Mouse (Mus musculus): ENCODE measurements around the gene Cys1.
"Not testable (repeated sequence)": the region's sequence is repeated elsewhere in the genome, so short reads cannot be mapped to it uniquely, and the experiment has no call there.

The Cys1 gene

GRCm38 (mm10) chr12:24645901-24646300 is 35.7 kb downstream of the Cys1 start:
- DNase-seq (ENCODE audit: low read depth), result peak; percentile 31

- peak; percentile 76 for DNase-seq (ENCODE audit: low read depth)
Measured at GRCm38 (mm10) chr12:24644125-24644571, 37.5 kb downstream of the Cys1 start.

GRCm38 (mm10) chr12:24642370-24642802 is 39.2 kb downstream of the Cys1 start:
- no peak for DNase-seq (ENCODE audit: low read depth)

DNA sequence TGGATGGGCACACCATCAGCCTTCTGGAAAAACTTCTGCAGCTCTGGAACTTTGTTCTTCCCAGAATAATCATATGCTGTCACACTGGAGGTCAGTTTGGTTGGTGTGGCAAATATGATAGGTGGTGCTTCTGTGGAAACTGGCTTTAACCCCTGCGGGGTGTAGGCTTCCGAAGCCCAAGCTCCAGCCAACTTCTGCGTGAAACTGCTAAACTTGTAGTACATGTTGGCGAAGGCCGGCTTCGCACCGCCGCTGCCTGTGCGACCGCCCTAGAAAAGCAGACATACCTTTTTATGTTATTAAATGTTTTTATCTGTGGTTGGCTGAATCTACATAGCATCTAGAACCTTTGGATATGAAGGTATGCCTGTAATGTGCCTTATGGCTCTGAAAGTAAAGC is 42.8 kb downstream of the Cys1 start:
- DNase-seq (ENCODE audit: low read depth), result not testable (repeated sequence)

DNA sequence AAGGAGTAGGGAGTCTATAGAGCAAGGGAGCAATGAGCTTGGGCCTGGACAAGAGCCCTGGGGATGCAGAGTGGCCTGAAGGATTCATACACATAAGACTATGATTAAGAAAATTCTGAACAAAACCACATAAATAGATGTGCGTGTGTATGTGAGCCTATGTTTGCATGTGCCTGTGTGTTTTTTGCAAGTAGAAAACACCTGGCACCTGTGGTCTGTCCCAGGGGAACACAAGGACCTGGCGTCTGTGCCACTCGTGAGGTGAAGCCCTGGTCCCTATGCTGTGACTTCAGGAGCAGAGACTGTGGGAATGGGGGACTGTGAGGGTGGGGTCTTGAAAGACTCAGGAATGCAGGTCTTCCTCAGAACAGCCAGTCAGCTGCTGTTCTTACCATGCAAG is 47.0 kb downstream of the Cys1 start:
- DNase-seq (ENCODE audit: low read depth), result no peak

DNA sequence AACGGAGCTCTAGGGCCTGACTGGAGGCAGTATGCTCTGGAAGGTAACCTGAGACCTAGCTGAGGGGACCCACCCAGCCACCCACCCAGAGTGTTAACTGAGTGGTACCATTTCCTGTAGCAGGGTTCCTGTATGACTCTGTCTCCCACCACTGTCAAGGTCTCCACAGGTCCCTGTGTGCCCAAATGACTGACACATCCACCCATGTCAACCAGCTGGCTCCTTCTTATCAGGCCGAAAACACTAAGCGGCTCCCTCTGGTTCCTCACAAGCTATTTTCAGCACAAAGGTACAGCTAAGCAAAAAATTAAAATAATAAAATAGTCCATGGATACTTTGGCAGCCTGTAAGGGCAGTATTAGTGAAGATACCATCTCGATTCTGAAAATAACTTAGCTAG is 47.4 kb downstream of the Cys1 start:
- no peak for DNase-seq (ENCODE audit: low read depth)

GRCm38 (mm10) chr12:24633753-24634191 is 47.8 kb downstream of the Cys1 start:
- no peak for DNase-seq (ENCODE audit: low read depth)

DNA sequence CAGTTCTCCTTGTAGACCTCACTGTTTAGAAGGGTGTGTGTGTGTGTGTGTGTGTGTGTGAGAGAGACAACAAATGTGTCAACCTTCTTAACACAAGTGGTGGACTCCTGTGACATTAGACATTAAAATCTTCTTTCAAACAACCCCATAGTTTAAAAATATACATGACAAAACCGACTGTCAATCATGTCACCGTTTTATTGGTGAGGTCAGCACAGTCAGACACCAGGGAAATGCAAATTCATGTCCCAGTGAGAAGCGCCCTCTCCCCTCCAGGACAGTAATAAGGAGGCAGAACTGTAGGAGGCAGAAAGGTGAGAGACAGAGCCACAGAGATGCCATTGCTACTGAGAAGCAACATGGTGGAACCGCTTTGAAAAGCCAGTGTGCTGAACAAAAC is 49.2 kb downstream of the Cys1 start:
- no peak for DNase-seq (ENCODE audit: low read depth)

- peak; percentile 75 for DNase-seq (ENCODE audit: low read depth)
Measured at GRCm38 (mm10) chr12:24630220-24630619, 51.4 kb downstream of the Cys1 start.

GRCm38 (mm10) chr12:24627215-24627614 is 54.4 kb downstream of the Cys1 start:
- no peak for DNase-seq (ENCODE audit: low read depth)

- no peak for DNase-seq (ENCODE audit: low read depth)
Measured at GRCm38 (mm10) chr12:24626401-24626800, 55.2 kb downstream of the Cys1 start.

DNA sequence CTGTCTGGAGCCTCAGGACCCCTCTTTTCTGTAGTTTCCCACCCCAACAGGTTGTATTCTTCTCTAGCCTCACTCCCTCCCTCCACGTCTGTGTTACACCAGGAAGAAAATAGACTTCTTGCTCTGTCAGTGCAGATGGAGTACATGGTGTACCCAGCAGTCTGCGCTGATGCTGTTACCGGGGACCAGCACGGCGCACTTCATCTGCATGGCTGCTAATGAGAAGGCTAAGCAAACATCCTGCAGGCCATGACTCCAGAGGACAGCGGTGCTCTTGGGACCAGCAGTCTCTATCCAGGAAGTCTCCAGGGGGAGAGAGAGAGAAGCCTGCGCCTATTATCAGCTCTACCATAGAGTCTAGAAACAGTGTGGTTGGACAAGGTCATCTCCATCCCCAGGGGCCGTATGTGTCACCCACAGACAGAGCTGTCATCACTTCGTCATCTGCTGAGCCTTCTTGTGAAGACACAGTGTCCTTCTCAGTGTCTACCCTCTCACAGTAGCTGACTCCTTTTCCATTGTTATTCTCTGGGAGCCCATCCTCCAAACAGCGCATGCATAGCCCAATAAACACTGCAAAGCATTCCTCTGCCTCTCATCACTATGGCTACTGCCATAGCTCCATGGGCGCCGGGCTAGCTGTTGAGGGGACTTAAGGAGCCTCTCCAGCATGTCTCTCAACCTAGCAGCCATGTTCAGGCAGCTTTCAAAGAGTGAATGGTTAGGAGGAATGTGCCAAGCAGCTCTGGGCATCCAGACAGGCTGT is 57.9 kb downstream of the Cys1 start:
- DNase-seq (ENCODE audit: low read depth), result no peak

DNA sequence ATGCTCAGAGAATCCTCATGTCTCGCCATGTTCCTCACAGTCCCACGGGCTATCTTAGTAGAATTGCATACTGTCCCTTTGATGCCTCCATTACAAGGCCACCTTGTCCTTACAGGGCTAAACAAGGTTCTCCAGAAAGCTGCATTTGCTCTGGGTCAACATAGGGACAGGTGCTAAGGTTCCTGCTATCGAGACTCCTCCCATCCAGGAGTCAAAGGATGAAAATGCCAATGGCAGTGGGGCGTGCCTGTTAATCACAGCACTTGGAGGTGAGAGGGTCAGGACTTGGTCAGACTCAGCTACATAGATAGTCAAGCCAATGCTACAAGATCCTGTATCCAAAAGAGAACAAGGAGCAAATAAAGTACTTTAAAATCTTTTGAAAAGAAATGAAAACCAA is 62.2 kb downstream of the Cys1 start:
- DNase-seq (ENCODE audit: low read depth), result no peak
